Mouse (Mus musculus) kidney, postnatal 25 days (tissue): Measurements from ENCODE around the gene Arrb1.

ENCODE experiments used
- DNase-seq, 2 experiments: peaks; one replicate each; pipeline ENCODE4 v3.0.0; 2021; ENCODE audit warnings: mixed read lengths in 2 of 2

Arrb1 gene

DNA sequence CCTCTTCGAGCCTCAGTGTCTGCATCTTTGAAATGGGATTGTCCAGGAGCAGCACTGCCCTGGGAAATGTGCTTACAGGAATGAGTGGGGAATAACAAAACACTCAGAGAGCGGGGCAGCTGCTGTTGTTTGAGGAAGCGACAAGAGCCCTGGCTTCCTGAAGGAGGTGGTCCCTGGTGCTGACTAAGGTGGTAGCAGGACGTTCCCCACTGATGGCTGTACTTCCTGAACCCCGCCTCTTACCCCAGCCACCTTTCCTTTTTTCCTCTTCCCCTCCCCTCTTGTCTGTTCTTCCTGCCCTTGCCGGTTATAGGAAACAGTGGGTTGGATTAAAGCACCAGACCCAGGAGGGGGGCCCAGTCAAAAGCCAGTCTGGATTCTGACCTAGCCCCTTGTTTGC, 45.0 kb downstream of the Arrb1 start:
- DNase-seq: no peak

- no peak for DNase-seq
Observed at GRCm38 (mm10) chr7:99582306-99582705, 47.0 kb downstream of the Arrb1 start.

- DNase-seq: peak; percentile 60 to 75
Observed at GRCm38 (mm10) chr7:99582867-99583266, 47.6 kb downstream of the Arrb1 start.

GRCm38 (mm10) chr7:99583625-99584024, 48.4 kb downstream of the Arrb1 start:
- no peak for DNase-seq

GRCm38 (mm10) chr7:99585976-99586375, 50.7 kb downstream of the Arrb1 start:
- DNase-seq: no peak

- peak; percentile 74 to 86 for DNase-seq
Observed at GRCm38 (mm10) chr7:99590064-99590463, 54.8 kb downstream of the Arrb1 start.

DNA sequence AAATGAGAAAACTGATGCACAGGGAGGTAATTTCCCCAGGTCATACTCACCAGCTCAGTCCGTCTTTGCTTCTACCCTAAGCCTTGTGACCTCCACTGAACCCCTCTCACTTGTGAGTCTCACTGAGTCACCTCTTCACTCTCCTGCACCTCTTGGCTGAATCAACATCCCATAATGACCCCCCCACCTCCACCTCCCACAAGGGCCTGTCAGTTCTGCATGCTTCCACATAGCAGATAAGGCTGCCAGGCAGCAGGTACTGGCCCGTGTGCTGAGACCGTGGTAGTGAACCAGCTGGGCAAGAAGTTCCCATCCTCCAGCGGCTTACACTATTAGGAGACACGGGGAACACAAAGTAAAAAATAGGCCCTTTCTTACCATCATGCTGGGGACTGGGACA, 55.4 kb downstream of the Arrb1 start:
- no peak for DNase-seq

- DNase-seq: no peak
Observed at GRCm38 (mm10) chr7:99592669-99593068, 57.4 kb downstream of the Arrb1 start.

GRCm38 (mm10) chr7:99593868-99594803, 58.9 kb downstream of the Arrb1 start:
- DNase-seq: no peak

GRCm38 (mm10) chr7:99598722-99599121, 63.5 kb downstream of the Arrb1 start:
- no peak for DNase-seq

DNA sequence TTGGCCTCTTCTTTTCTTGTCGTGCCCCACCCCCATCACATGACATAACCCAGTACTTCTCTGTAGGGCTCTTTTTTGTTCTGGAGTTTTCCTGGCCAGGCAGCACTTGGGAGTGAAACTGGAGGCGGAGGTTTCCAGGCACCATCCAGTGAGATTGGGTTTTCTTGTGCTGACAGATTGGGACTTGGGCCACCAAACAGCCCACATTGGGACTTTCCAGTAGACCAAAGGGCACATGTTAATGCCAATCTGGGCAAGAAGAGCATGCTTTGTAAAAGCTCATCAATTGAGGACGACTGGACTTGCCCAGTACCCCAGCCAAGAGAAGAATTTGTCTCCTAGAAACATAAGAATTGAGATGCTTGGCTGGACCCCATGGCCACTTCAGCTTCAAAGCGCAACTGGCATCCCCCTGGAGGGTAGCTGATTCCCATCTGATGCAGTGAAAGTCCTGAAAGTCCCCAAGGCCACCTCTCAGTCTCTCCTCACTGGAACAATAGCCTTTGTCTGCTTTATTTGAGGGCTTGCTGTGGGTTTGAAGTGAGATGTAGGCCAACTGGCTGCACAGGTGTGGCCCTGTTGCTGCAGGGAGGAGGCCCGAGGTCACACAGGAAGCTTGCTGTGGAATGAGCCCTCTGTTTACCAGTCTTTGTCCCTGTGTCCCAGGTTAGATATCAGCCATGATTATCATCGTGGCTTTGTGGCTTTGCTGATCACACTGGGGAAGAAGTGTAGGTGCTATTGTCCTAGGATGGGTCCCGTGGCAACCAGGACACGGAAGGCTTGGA, 68.8 kb downstream of the Arrb1 start:
- DNase-seq: no peak

- no peak for DNase-seq
Observed at GRCm38 (mm10) chr7:99605058-99605457, 69.8 kb downstream of the Arrb1 start.

- DNase-seq: no peak
Observed at GRCm38 (mm10) chr7:99606303-99606702, 71.0 kb downstream of the Arrb1 start.

- DNase-seq: no peak
Observed at GRCm38 (mm10) chr7:99606766-99607165, 71.5 kb downstream of the Arrb1 start.

- DNase-seq: no peak
Observed at GRCm38 (mm10) chr7:99607632-99608031, 72.4 kb downstream of the Arrb1 start.

DNA sequence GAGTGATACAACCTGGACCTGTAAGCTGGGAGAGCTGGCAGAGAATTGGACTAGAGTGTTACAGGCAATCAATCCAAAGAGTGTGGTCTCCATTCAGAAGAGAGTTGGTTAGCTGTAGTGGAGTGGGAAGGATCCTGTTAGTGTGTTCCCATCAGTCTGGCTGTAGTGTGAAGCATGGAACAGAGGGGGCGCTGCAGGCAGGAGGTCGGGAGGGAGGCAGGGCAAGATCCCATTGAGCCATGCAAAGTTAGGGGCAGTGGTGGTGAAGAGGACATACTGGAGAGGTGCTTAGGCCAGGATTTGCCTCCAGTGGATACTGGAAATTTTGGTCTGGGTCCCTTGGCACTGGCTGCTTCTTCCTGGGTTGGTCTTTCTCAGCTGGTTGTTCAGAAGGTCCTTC, 83.0 kb downstream of the Arrb1 start:
- DNase-seq: no peak

DNA sequence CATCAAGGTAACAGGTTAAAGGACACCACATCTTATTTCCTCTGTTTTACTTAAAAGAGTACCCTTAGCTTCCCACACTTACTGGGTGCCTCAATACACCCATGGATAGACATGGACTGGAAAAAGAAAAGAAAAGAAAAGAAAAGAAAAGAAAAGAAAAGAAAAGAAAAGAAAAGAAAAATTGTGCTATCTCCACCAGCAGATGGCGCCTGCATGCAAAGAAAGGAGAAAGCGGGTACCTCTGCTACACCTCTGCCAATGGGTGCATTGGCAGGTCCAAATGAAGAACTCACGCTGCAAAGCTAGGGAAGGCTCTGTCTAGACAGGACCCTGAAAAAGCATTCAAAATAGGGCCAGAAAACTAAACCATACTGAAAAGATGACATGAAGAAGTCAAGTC, 83.6 kb downstream of the Arrb1 start:
- DNase-seq: peak in 1 of 2 experiments; percentile 55

GRCm38 (mm10) chr7:99625722-99626375, 90.6 kb downstream of the Arrb1 start:
- DNase-seq: peak; percentile 82 to 89

- peak; percentile 69 to 73 for DNase-seq
Observed at GRCm38 (mm10) chr7:99626376-99627270, 91.4 kb downstream of the Arrb1 start, which contains the start of gene Tpbgl. TSS of gene Tpbgl (minus strand) at chr7:99627103.

- peak in 1 of 2 experiments; percentile 24 for DNase-seq
Observed at GRCm38 (mm10) chr7:99627366-99627765, 92.1 kb downstream of the Arrb1 start.

DNA sequence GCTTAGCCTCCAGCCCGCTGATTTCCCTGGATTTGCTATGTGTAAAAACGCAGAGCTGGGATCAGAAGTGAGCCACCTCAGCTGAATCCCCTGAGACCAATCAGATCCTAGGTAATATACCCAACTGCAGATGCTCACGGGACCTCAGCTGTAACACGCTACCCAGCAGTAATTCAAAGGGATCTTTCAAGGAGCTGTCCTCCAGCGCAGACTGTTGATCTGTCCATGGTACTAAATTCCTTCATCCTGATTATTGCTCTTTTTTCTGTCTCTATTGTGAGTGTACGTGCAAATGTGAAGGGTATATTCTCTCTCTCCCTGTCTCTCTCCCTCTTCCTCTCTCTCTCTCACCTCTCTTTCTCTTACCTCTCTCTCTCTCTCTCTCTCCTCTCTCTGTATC, 97.0 kb downstream of the Arrb1 start:
- peak in 1 of 2 experiments; percentile 9 for DNase-seq
